Mouse (Mus musculus): ENCODE measurements around the gene 1110002E22Rik. TPM values are rescaled to one million over a fixed set of nuclear protein-coding genes. Genes with fewer than 3 reads are reported as not detected.

The 1110002E22Rik gene
- polyA plus RNA-seq, 1 experiment from 2014 or later: 0.22 TPM

DNA sequence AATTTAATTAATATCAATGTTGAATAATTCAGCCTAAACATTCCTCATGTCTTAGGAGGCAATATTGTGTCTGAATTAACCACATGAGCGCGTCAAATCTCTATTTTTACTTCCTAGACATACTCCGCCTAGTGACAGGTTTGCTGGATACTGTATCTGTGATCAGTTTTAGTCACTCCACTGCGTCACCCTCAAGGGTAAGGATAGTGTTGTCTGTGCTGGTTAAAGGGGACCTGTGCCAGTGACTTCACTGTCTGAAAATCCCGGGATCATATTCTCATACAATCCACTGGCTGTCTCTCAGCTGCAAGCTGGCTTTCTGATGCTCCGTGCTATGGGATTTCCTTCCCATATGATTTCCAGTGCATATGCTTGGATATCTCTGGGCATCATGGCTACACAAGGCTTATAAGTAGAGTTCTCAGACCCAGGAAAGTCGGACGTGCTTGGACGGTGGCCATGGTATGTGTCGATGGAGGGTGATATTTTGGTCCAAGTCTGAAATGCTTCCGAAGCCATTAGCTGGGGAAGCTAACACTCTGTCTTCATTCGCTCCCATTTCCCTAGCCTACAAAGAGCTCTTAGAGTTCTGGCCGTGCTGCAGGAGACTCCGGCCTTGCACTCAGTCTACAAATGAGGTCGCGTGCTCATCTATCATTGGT lies 54.7 kb downstream of the 1110002E22Rik start:
- no peak overlapping the region for H3K4me3 ChIP-seq
- H3K27ac ChIP-seq (replicated peaks): no peak overlapping the region
- no peaks in the 10 kb centered on the region for H3K36me3 ChIP-seq
- 93% methylated on average over 16 of the region's 16 CpGs for WGBS
- ATAC-seq (replicated peaks): no peak
- no peak overlapping the region for H3K9ac ChIP-seq (replicated peaks)
- no peaks in the 10 kb centered on the region for H3K9me3 ChIP-seq
- no peak overlapping the region for H3K4me2 ChIP-seq (replicated peaks)
- no peaks in the 10 kb centered on the region for H3K4me1 ChIP-seq
- H3K27me3 ChIP-seq: no peaks in the 10 kb centered on the region

GRCm38 (mm10) chr3:138121461-138121860 lies 56.6 kb downstream of the 1110002E22Rik start:
- no peak for ATAC-seq (replicated peaks)
- WGBS: 91% methylated on average over 2 of the region's 2 CpGs
- Histone ChIP-seq H3K9me3 (no peaks in the 10 kb centered on the region), H3K9ac (replicated peaks) (no peak overlapping the region), H3K36me3 (no peaks in the 10 kb centered on the region), H3K4me1 (no peaks in the 10 kb centered on the region), H3K4me3 (no peak overlapping the region), H3K27ac (replicated peaks) (no peak overlapping the region), H3K4me2 (replicated peaks) (no peak overlapping the region), H3K27me3 (no peaks in the 10 kb centered on the region)

DNA sequence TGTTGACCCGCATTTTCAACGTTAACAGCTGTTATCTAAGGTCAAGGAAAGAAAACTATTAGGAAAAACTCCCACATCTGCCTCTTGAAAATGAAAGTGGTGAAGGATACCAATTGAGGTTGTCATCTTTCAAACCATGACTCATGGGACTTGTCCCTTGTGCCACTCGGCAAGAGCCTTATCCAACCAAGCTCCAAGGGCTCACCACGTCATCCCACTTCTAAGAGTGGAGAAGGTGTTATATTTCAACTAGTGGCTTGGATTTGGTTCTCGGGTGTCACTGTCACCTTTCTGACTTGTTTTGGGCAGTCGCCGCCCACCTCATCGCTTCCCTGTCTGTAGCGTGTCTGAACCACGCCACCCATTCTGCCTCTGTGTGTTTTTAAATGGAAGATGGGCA lies 59.0 kb downstream of the 1110002E22Rik start:
- H3K9me3 ChIP-seq: no peaks in the 10 kb centered on the region
- H3K27ac ChIP-seq (replicated peaks): no peak overlapping the region
- H3K4me3 ChIP-seq: no peak overlapping the region
- WGBS: 93% methylated on average over 10 of the region's 10 CpGs
- ATAC-seq (replicated peaks): no peak
- no peaks in the 10 kb centered on the region for H3K4me1 ChIP-seq
- no peaks in the 10 kb centered on the region for H3K36me3 ChIP-seq
- no peak overlapping the region for H3K4me2 ChIP-seq (replicated peaks)
- no peak overlapping the region for H3K9ac ChIP-seq (replicated peaks)
- H3K27me3 ChIP-seq: no peaks in the 10 kb centered on the region

GRCm38 (mm10) chr3:138129110-138129509 lies 64.3 kb downstream of the 1110002E22Rik start:
- 95% methylated on average over 6 of the region's 6 CpGs for WGBS
- Histone ChIP-seq H3K27me3 (no peaks in the 10 kb centered on the region), H3K4me3 (no peak overlapping the region), H3K9ac (replicated peaks) (no peak overlapping the region), H3K4me1 (peaks cover 5% of the 10 kb centered on the region; the same call in 1 of the 2 replicates), H3K36me3 (no peaks in the 10 kb centered on the region), H3K4me2 (replicated peaks) (no peak overlapping the region), H3K9me3 (no peaks in the 10 kb centered on the region), H3K27ac (replicated peaks) (no peak overlapping the region)
- no peak for ATAC-seq (replicated peaks)

DNA sequence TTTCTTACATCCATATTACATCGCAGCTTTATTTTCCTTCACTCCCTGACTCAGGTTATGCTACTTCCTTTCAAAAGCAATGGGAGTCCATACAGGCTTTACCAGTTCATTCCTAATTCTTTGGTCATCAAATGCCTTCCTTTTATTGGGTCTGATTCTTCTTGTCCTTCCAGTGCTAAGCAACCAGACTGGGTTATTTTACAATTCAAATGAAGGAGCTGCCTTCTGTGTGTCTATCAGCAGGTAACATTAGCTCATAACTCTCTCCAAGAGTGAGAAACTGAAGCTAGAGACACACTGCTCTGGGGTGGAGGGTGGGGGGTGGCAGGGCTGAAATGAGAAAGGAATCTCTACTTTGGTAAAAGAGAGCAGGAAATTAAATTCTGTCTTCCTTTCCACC lies 65.8 kb downstream of the 1110002E22Rik start:
- Histone ChIP-seq H3K4me1 (peaks cover 5% of the 10 kb centered on the region; the same call in 1 of the 2 replicates), H3K4me2 (replicated peaks) (no peak overlapping the region), H3K9ac (replicated peaks) (no peak overlapping the region), H3K27ac (replicated peaks) (no peak overlapping the region), H3K9me3 (no peaks in the 10 kb centered on the region), H3K36me3 (no peaks in the 10 kb centered on the region), H3K27me3 (no peaks in the 10 kb centered on the region), H3K4me3 (no peak overlapping the region)
- ATAC-seq (replicated peaks): no peak
- WGBS: 33% methylated on average over 1 of the region's 1 CpGs

Other genes with a start within 250 kb of the 1110002E22Rik start
- 1,422 and 1,532 TPM in 2 replicates for gene H2afz, start 200.6 kb upstream of the 1110002E22Rik start, polyA plus RNA-seq (2015; fragmentation: Nextera tagmentation; extraction: Ambion mirVana)
- 12.9 and 14.4 TPM in 2 replicates for gene Dnajb14, start 197.4 kb upstream of the 1110002E22Rik start, polyA plus RNA-seq (2015; fragmentation: Nextera tagmentation; extraction: Ambion mirVana)
- gene Lamtor3, start 146.5 kb upstream of the 1110002E22Rik start, polyA plus RNA-seq (2015; fragmentation: Nextera tagmentation; extraction: Ambion mirVana): 136 and 138 TPM in 2 replicates
- 3.7 and 4.3 TPM in 2 replicates for gene Dapp1, start 83.5 kb upstream of the 1110002E22Rik start, polyA plus RNA-seq (2015; fragmentation: Nextera tagmentation; extraction: Ambion mirVana)
- 0.15 TPM in 1 of 2 replicates, not detected in the other for gene Gm5105, start 2.3 kb downstream of the 1110002E22Rik start, polyA plus RNA-seq (2015; fragmentation: Nextera tagmentation; extraction: Ambion mirVana)
- 7.0 and 7.5 TPM in 2 replicates for gene Trmt10a, start 78.4 kb downstream of the 1110002E22Rik start, polyA plus RNA-seq (2015; fragmentation: Nextera tagmentation; extraction: Ambion mirVana)
- gene Mttp, start 79.9 kb downstream of the 1110002E22Rik start, polyA plus RNA-seq (2015; fragmentation: Nextera tagmentation; extraction: Ambion mirVana): 8.6 and 8.7 TPM in 2 replicates
- not detected in 2 replicates for gene 4930579F01Rik, start 128.8 kb downstream of the 1110002E22Rik start, polyA plus RNA-seq (2015; fragmentation: Nextera tagmentation; extraction: Ambion mirVana)
- 0.15 and 1.1 TPM in 2 replicates for gene Adh7, start 152.7 kb downstream of the 1110002E22Rik start, polyA plus RNA-seq (2015; fragmentation: Nextera tagmentation; extraction: Ambion mirVana)
- gene Adh1, start 195.9 kb downstream of the 1110002E22Rik start, polyA plus RNA-seq (2015; fragmentation: Nextera tagmentation; extraction: Ambion mirVana): 0.56 and 0.57 TPM in 2 replicates
- gene Adh6a, start 248.2 kb downstream of the 1110002E22Rik start, polyA plus RNA-seq (2015; fragmentation: Nextera tagmentation; extraction: Ambion mirVana): not detected in 2 replicates